Mouse (Mus musculus) lung, embryonic 14.5 days (tissue): ENCODE data around the gene Ces1b. TPM values are rescaled to one million over a fixed set of nuclear protein-coding genes. Genes with fewer than 3 reads are reported as not detected.
A peak's percentile ranks its signal among the peaks of the same experiment; 100 is the strongest.

Experiments used
- ATAC-seq: fragments of 200-750 bp; cut with Nextera tagmentation; 2 replicates; pipeline ENCODE4 v1.8.0; 2017; ENCODE audit warnings: mild to moderate bottlenecking, moderate TSS enrichment, moderate library complexity; ENCODE audit not compliant: insufficient read depth
- DNase-seq: peaks from one replicate; pipeline ENCODE4 v3.0.0-alpha.2; 2015
- H3K27ac ChIP-seq: fragments of 300-500 bp; sonication (generic); 2 replicates; pipeline ENCODE4 v1.5.1; 2014; ENCODE audit warnings: low read depth, mild to moderate bottlenecking, moderate library complexity
- H3K27me3 ChIP-seq: fragments of 300-500 bp; sonication (generic); 2 replicates; pipeline ENCODE4 v1.6.1; 2014; ENCODE audit warnings: low read length, control low read depth; ENCODE audit not compliant: insufficient read depth
- H3K36me3 ChIP-seq: fragments of 300-500 bp; sonication (generic); 2 replicates; pipeline ENCODE4 v1.6.1; 2014; ENCODE audit warnings: control low read depth; ENCODE audit not compliant: insufficient read depth
- H3K4me1 ChIP-seq: fragments of 300-500 bp; sonication (generic); 2 replicates; pipeline ENCODE4 v1.6.1; 2014; ENCODE audit warnings: antibody characterized with exemption, control low read depth; ENCODE audit not compliant: insufficient read depth
- H3K4me2 ChIP-seq: fragments of 300-500 bp; sonication (generic); 2 replicates; pipeline ENCODE4 v1.6.1; 2014; ENCODE audit warnings: mild to moderate bottlenecking
- H3K4me3 ChIP-seq: fragments of 300-500 bp; sonication (generic); 2 replicates; pipeline ENCODE4 v1.5.1; 2014; ENCODE audit warnings: low read depth, low read length
- H3K9ac ChIP-seq: fragments of 300-500 bp; sonication (generic); 2 replicates; pipeline ENCODE4 v1.6.1; 2014
- H3K9me3 ChIP-seq: fragments of 300-500 bp; sonication (generic); 2 replicates; pipeline ENCODE4 v1.6.1; 2016; ENCODE audit warnings: low read depth, low read length, control low read depth
- CTCF ChIP-seq: IDR thresholded peaks from 2 replicates; pipeline ENCODE4 v1.5.1; 2016; ENCODE audit warnings: antibody characterized with exemption, low read depth
- WGBS: fragments of 180-500 bp; shearing (Covaris S2); extraction: QIAGEN DNeasy Blood & Tissue Kit; methylation state at CpG from one replicate; pipeline ENCODE4 v1.1.7; 2014; 5-methylcytosine and 5-hydroxymethylcytosine counted together
- polyA plus RNA-seq: library from polyadenylated mRNA; unstranded; fragments of >200 nt; fragmentation: Nextera tagmentation; extraction: Ambion mirVana; gene quantifications from 2 replicates; pipeline ENCODE4 v1.2.1, GENCODE M21; 2014

Ces1b gene
- polyA plus RNA-seq, 1 experiment from 2014 or later = not detected

- Histone ChIP-seq H3K4me1 (0 out of 2 replicates have a peak, but pooled peaks cover 3% of the 10 kb centered on the region), H3K9ac (no peak overlapping the region), H3K36me3 (no peaks in the 10 kb centered on the region), H3K9me3 (no peaks in the 10 kb centered on the region), H3K4me3 (no peak overlapping the region), H3K27ac (no peak overlapping the region), H3K27me3 (no peaks in the 10 kb centered on the region), H3K4me2 (no peak overlapping the region)
- no peak for DNase-seq
- 77% methylated on average over 4 of the region's 4 CpGs for WGBS
- no peak for TF ChIP-seq CTCF
- ATAC-seq = no peak
Measured at GRCm38 (mm10) chr8:93040776-93041567, 38.8 kb downstream of the Ces1b start.

- no peak for TF ChIP-seq CTCF
- Histone ChIP-seq H3K4me1 (0 out of 2 replicates have a peak, but pooled peaks cover 3% of the 10 kb centered on the region), H3K9ac (no peak overlapping the region), H3K4me2 (no peak overlapping the region), H3K4me3 (no peak overlapping the region), H3K36me3 (no peaks in the 10 kb centered on the region), H3K27me3 (no peaks in the 10 kb centered on the region), H3K9me3 (no peaks in the 10 kb centered on the region), H3K27ac (no peak overlapping the region)
- DNase-seq (no peak), ATAC-seq (no peak)
- WGBS = 61% methylated on average over 2 of the region's 2 CpGs
Measured at GRCm38 (mm10) chr8:93040256-93040655, 39.6 kb downstream of the Ces1b start.

DNA sequence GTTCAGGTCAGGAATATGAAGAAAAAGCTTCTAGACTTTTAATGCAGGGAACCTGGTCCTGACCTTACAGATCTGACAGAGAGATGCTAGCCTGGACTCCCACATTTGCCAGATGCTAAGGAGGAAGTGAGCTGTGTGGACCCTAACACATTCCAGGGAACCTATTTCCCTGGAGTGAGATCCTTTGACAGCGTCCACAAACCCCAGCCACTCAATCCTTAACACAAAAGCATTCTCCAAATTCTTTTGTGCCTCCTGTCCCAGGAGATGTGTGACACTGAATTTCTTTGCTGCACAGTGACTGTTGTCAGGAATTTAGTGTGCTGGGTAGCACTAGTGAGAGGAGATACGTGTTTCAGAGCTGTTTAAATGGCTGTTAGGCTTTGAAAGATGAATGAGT lies 41.0 kb downstream of the Ces1b start:
- no peak for TF ChIP-seq CTCF
- no peaks in the 10 kb centered on the region for H3K9me3 ChIP-seq
- WGBS = 5% methylated on average over 2 of the region's 2 CpGs
- peak overlapping the region; percentile 37; the same call in 1 of the 2 replicates for H3K27ac ChIP-seq
- DNase-seq (peak; percentile 21), ATAC-seq (no peak)
- no peak overlapping the region for H3K9ac ChIP-seq
- 0 out of 2 replicates have a peak, but pooled peaks cover 3% of the 10 kb centered on the region for H3K4me1 ChIP-seq
- H3K4me2 ChIP-seq = no peak overlapping the region
- no peak overlapping the region for H3K4me3 ChIP-seq
- no peaks in the 10 kb centered on the region for H3K36me3 ChIP-seq
- no peaks in the 10 kb centered on the region for H3K27me3 ChIP-seq

GRCm38 (mm10) chr8:93030664-93031063 lies 49.2 kb downstream of the Ces1b start:
- Histone ChIP-seq H3K4me1 (no peaks in the 10 kb centered on the region), H3K9ac (no peak overlapping the region), H3K36me3 (no peaks in the 10 kb centered on the region), H3K27ac (no peak overlapping the region), H3K27me3 (no peaks in the 10 kb centered on the region), H3K4me3 (no peak overlapping the region), H3K4me2 (no peak overlapping the region), H3K9me3 (no peaks in the 10 kb centered on the region)
- TF ChIP-seq CTCF = no peak
- DNase-seq (no peak), ATAC-seq (no peak)
- 63% methylated on average over 2 of the region's 2 CpGs for WGBS

DNA sequence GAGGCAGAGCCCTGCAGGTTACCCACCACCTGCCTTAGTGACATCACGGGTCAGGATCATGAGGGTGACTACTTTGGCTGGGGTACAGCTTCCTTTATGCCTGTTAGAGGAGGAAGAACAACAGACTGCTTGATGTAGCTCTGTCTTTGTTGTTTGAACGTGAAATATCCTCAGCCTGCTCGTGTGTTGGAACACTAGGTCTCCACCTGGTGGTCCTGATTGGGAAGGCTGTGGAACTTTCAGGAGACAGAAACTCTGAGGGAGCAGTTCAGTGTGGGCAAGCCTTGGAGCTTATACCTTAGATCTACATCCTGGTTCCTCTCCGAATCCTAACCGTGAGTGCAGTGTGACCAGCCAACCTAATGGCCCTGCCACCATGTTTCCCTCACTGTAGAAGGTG lies 58.1 kb downstream of the Ces1b start:
- no peaks in the 10 kb centered on the region for H3K27me3 ChIP-seq
- no peaks in the 10 kb centered on the region for H3K9me3 ChIP-seq
- H3K36me3 ChIP-seq = no peaks in the 10 kb centered on the region
- no peak overlapping the region for H3K9ac ChIP-seq
- H3K4me2 ChIP-seq = no peak overlapping the region
- no peak for ATAC-seq
- no peak overlapping the region for H3K27ac ChIP-seq
- no peak overlapping the region for H3K4me3 ChIP-seq
- 63% methylated on average over 5 of the region's 5 CpGs for WGBS
- H3K4me1 ChIP-seq = no peaks in the 10 kb centered on the region
- DNase-seq = no peak
- TF ChIP-seq CTCF = peak; percentile 28; the same call in 1 of the 2 replicates

DNA sequence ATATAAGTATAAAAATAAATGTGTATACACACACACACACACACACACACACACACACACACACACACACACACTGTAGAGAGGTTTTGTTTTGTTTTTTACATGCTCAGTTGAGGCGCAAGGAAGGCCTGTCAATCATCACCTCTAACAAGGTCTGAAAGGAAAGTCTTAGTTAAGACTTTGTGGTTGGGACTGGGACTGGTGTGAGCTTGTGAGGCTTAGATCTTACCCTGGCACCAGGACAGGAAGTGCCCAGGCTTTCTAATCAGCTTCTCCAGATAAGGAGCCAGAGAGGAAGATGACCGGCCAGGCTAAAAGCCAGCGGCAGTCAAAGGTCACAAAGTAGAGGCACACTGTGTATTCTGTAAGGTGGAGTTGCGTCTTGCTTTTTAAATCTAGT lies 65.5 kb downstream of the Ces1b start:
- ATAC-seq (no peak), DNase-seq (no peak)
- no peaks in the 10 kb centered on the region for H3K4me1 ChIP-seq
- no peak overlapping the region for H3K4me2 ChIP-seq
- TF ChIP-seq CTCF = no peak
- H3K36me3 ChIP-seq = no peaks in the 10 kb centered on the region
- H3K9me3 ChIP-seq = no peaks in the 10 kb centered on the region
- no peak overlapping the region for H3K4me3 ChIP-seq
- no peak overlapping the region for H3K9ac ChIP-seq
- no peaks in the 10 kb centered on the region for H3K27me3 ChIP-seq
- no peak overlapping the region for H3K27ac ChIP-seq
- WGBS = 43% methylated on average over 4 of the region's 4 CpGs

- DNase-seq = peak; percentile 44
- no peak overlapping the region for H3K27ac ChIP-seq
- no peak for ATAC-seq
- no peak overlapping the region for H3K4me2 ChIP-seq
- 75% methylated on average over 6 of the region's 6 CpGs for WGBS
- no peaks in the 10 kb centered on the region for H3K27me3 ChIP-seq
- H3K9me3 ChIP-seq = no peaks in the 10 kb centered on the region
- H3K36me3 ChIP-seq = no peaks in the 10 kb centered on the region
- no peak overlapping the region for H3K4me3 ChIP-seq
- no peak overlapping the region for H3K9ac ChIP-seq
- no peaks in the 10 kb centered on the region for H3K4me1 ChIP-seq
- TF ChIP-seq CTCF = peak; percentile 57
Measured at GRCm38 (mm10) chr8:93012226-93012625, 67.6 kb downstream of the Ces1b start.
